Comparison of ENCODE assay signal across 8 mouse cellular contexts in the genomic region with DNA sequence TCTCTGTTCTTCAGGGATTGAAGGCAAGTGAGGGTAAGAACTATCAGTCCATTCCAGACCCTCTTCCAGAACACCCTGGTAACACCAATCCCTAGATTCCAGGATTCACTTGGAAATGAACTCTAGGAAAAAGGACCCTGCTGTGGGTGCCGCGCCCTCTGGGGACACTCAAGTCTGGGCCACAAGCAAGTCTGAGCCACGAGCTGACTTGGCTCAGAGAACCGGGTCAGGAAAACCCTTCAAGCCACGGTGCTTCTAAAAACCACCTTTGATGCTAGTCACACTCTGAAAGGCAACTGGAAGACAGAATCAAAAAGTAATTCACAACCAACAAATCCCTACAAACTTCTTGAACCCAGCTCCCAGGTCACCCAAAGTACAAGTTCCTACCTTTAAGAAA. TPM values are rescaled to one million over a fixed set of nuclear protein-coding genes. Genes with fewer than 3 reads are reported as not detected.
DNase-seq lines count a peak whose midpoint lies in the region; ATAC-seq and TF ChIP-seq lines count a peak whose summit lies in the region.

No protein-coding gene starts in this region.

- no peak for TF ChIP-seq CTCF in layer of hippocampus, adult 2 months (conservative IDR thresholded peaks at IDR 0.05)

- peak overlapping the region; percentile 89 for H3K27ac ChIP-seq in layer of hippocampus, adult 2 months
- H3K27ac ChIP-seq in embryonic facial prominence, embryonic 11.5 days (replicated peaks; ENCODE audit: low read depth, low read length), result 0 out of 2 replicates have a peak overlapping the region, but pooled peaks have one; percentile 13
- peak overlapping the region; percentile 82 for H3K27ac ChIP-seq in intestine, embryonic 15.5 days
- no peak overlapping the region for H3K27ac ChIP-seq in neural tube, embryonic 12.5 days

- peak overlapping the region; percentile 76 for H3K4me2 ChIP-seq in embryonic facial prominence, embryonic 11.5 days (ENCODE audit: low read depth, low read length)
- H3K4me2 ChIP-seq in intestine, embryonic 15.5 days (replicated peaks), result peak overlapping the region; percentile 67
- H3K4me2 ChIP-seq in neural tube, embryonic 12.5 days (replicated peaks), result peak overlapping the region; percentile 82

- WGBS in embryonic facial prominence, embryonic 11.5 days, result 19% methylated on average over 5 of the region's 5 CpGs
- WGBS in intestine, embryonic 15.5 days, result 16% methylated on average over 5 of the region's 5 CpGs
- 27% methylated on average over 5 of the region's 5 CpGs for WGBS in neural tube, embryonic 12.5 days

- no peaks in the 10 kb centered on the region; the same call in none of the 2 replicates for H3K4me1 ChIP-seq in embryonic facial prominence, embryonic 11.5 days (ENCODE audit: control insufficient read depth, insufficient read depth, low read length)
- H3K4me1 ChIP-seq in intestine, embryonic 15.5 days (replicated peaks), result peaks cover 9% of the 10 kb centered on the region
- peaks cover 19% of the 10 kb centered on the region for H3K4me1 ChIP-seq in neural tube, embryonic 12.5 days

- H3K27me3 ChIP-seq in embryonic facial prominence, embryonic 11.5 days (ENCODE audit: control insufficient read depth, insufficient read depth, low read length), result no peaks in the 10 kb centered on the region
- H3K27me3 ChIP-seq in intestine, embryonic 15.5 days (replicated peaks), result no peaks in the 10 kb centered on the region
- peaks cover 7% of the 10 kb centered on the region; the same call in 1 of the 2 replicates for H3K27me3 ChIP-seq in neural tube, embryonic 12.5 days (replicated peaks)

- DNase-seq in layer of hippocampus, adult 2 months (ENCODE audit: low spot score in 2 of 2), result no peak
- no peak for DNase-seq in layer of hippocampus, adult 11-12 months (ENCODE audit: low spot score)
- no peak for DNase-seq in embryonic facial prominence, embryonic 11.5 days (ENCODE audit: low spot score)
- DNase-seq in thymus, postnatal 25 days, result no peak
- no peak for DNase-seq in layer of hippocampus, postnatal 36 days
- no peak for DNase-seq in frontal cortex, postnatal 25 days (ENCODE audit: low spot score in 2 of 2)

- no peak for ATAC-seq in embryonic facial prominence, embryonic 11.5 days (replicated peaks; ENCODE audit: insufficient number of reproducible peaks, low FRiP score, low TSS enrichment, low read depth)
- no peak for ATAC-seq in intestine, embryonic 15.5 days
- no peak for ATAC-seq in neural tube, embryonic 12.5 days (ENCODE audit: low FRiP score, low read depth)

- H3K4me3 ChIP-seq in layer of hippocampus, adult 2 months, result peak overlapping the region; percentile 94
- peak overlapping the region; percentile 69 for H3K4me3 ChIP-seq in embryonic facial prominence, embryonic 11.5 days (ENCODE audit: low read depth, low read length)
- peak overlapping the region; percentile 85 for H3K4me3 ChIP-seq in intestine, embryonic 15.5 days (replicated peaks)
- H3K4me3 ChIP-seq in neural tube, embryonic 12.5 days, result peak overlapping the region; percentile 71

- H3K36me3 ChIP-seq in embryonic facial prominence, embryonic 11.5 days (replicated peaks; ENCODE audit: control insufficient read depth, insufficient read depth, low read depth, low read length), result no peaks in the 10 kb centered on the region
- no peaks in the 10 kb centered on the region; the same call in 1 of the 2 replicates for H3K36me3 ChIP-seq in intestine, embryonic 15.5 days
- H3K36me3 ChIP-seq in neural tube, embryonic 12.5 days, result no peaks in the 10 kb centered on the region

- H3K9ac ChIP-seq in embryonic facial prominence, embryonic 11.5 days (replicated peaks; ENCODE audit: low read length), result peak overlapping the region; percentile 70
- peak overlapping the region; percentile 83 for H3K9ac ChIP-seq in intestine, embryonic 15.5 days
- peak overlapping the region; percentile 65; the same call in 1 of the 2 replicates for H3K9ac ChIP-seq in neural tube, embryonic 12.5 days

- H3K9me3 ChIP-seq in embryonic facial prominence, embryonic 11.5 days (replicated peaks; ENCODE audit: control insufficient read depth, low read length), result no peaks in the 10 kb centered on the region
- H3K9me3 ChIP-seq in intestine, embryonic 15.5 days, result no peaks in the 10 kb centered on the region
- 0 out of 2 replicates have a peak, but pooled peaks cover 4% of the 10 kb centered on the region for H3K9me3 ChIP-seq in neural tube, embryonic 12.5 days

RNA-seq across cellular contexts. Expression of a gene that starts 0.8 kb away (rescaled TPM):
- total RNA-seq in layer of hippocampus, adult 2 months (2021), result 10 to 100 TPM; 21.0 to 22.0 TPM
- polyA plus RNA-seq in embryonic facial prominence, embryonic 11.5 days (2014; fragmentation: Nextera tagmentation; extraction: Ambion mirVana), result 102 TPM in 2 replicates
- 172 and 179 TPM in 2 replicates for polyA plus RNA-seq in intestine, embryonic 15.5 days (2015; fragmentation: Nextera tagmentation; extraction: Ambion mirVana)
- 94.1 and 95.6 TPM in 2 replicates for polyA plus RNA-seq in neural tube, embryonic 12.5 days (2016; fragmentation: Nextera tagmentation; extraction: Ambion mirVana)
- total RNA-seq in layer of hippocampus, postnatal 36 days (2021), result 10 to 100 TPM; 23.3 to 23.7 TPM

RNA-seq across cellular contexts. Expression of a gene that starts 22.2 kb away (rescaled TPM):
- 10 to 100 TPM; 15.4 to 19.8 TPM for total RNA-seq in layer of hippocampus, adult 2 months (2021)
- 25.6 and 25.7 TPM in 2 replicates for polyA plus RNA-seq in embryonic facial prominence, embryonic 11.5 days (2014; fragmentation: Nextera tagmentation; extraction: Ambion mirVana)
- 24.0 and 25.7 TPM in 2 replicates for polyA plus RNA-seq in intestine, embryonic 15.5 days (2015; fragmentation: Nextera tagmentation; extraction: Ambion mirVana)
- 18.2 and 19.7 TPM in 2 replicates for polyA plus RNA-seq in neural tube, embryonic 12.5 days (2016; fragmentation: Nextera tagmentation; extraction: Ambion mirVana)
- total RNA-seq in layer of hippocampus, postnatal 36 days (2021), result 10 to 100 TPM; 18.0 to 20.2 TPM
